Mouse (Mus musculus) midbrain, embryonic 14.5 days (tissue): Measurements from ENCODE around the gene Fam169b. TPM values are rescaled to one million over a fixed set of nuclear protein-coding genes. Genes with fewer than 3 reads are reported as not detected.
"Not testable (repeated sequence)": the region's sequence is repeated elsewhere in the genome, so short reads cannot be mapped to it uniquely, and the experiment has no call there.

Source experiments
- ATAC-seq: fragments of 200-750 bp; cut with Nextera tagmentation; 2 replicates; pipeline ENCODE4 v1.8.0; 2017; ENCODE audit warnings: moderate number of reproducible peaks, moderate library complexity; ENCODE audit not compliant: low FRiP score, low TSS enrichment
- DNase-seq: peaks from one replicate; pipeline ENCODE4 v3.0.0-alpha.2; 2015
- H3K27ac ChIP-seq: fragments of 300-500 bp; sonication (generic); replicated peaks from 2 replicates; pipeline ENCODE4 v1.5.1; 2014; ENCODE audit warnings: mild to moderate bottlenecking, low read depth, low read length, moderate library complexity
- H3K27me3 ChIP-seq: fragments of 300-500 bp; sonication (generic); 2 replicates; pipeline ENCODE4 v1.6.1; 2014; ENCODE audit warnings: low read length, control low read depth, mixed read lengths; ENCODE audit not compliant: control insufficient read depth, insufficient read depth
- H3K36me3 ChIP-seq: fragments of 300-500 bp; sonication (generic); 2 replicates; pipeline ENCODE4 v1.6.1; 2014; ENCODE audit warnings: low read length, control low read depth; ENCODE audit not compliant: control insufficient read depth, insufficient read depth
- H3K4me1 ChIP-seq: fragments of 300-500 bp; sonication (generic); 2 replicates; pipeline ENCODE4 v1.6.1; 2014; ENCODE audit warnings: mild to moderate bottlenecking, antibody characterized with exemption, low read length, control low read depth; ENCODE audit not compliant: control insufficient read depth, insufficient read depth
- H3K4me2 ChIP-seq: fragments of 300-500 bp; sonication (generic); 2 replicates; pipeline ENCODE4 v1.6.1; 2014; ENCODE audit warnings: mild to moderate bottlenecking, low read length, moderate library complexity
- H3K4me3 ChIP-seq: fragments of 300-500 bp; sonication (generic); replicated peaks from 2 replicates; pipeline ENCODE4 v1.5.1; 2014; ENCODE audit warnings: low read depth, low read length
- H3K9ac ChIP-seq: fragments of 300-500 bp; sonication (generic); replicated peaks from 2 replicates; pipeline ENCODE4 v1.6.1; 2014; ENCODE audit warnings: mild to moderate bottlenecking, low read length, moderate library complexity
- H3K9me3 ChIP-seq: fragments of 300-500 bp; sonication (generic); 2 replicates; pipeline ENCODE4 v1.6.1; 2016; ENCODE audit warnings: low read length, control low read depth, mixed read lengths; ENCODE audit not compliant: control insufficient read depth
- WGBS: fragments of 180-500 bp; shearing (Covaris S2); extraction: QIAGEN DNeasy Blood & Tissue Kit; methylation state at CpG from one replicate; pipeline ENCODE4 v1.1.7; 2014; 5-methylcytosine and 5-hydroxymethylcytosine counted together
- polyA plus RNA-seq: library from polyadenylated mRNA; unstranded; fragments of >200 nt; fragmentation: Nextera tagmentation; extraction: Ambion mirVana; gene quantifications from 2 replicates; pipeline ENCODE4 v1.2.1, GENCODE M21; 2014

The Fam169b gene
- polyA plus RNA-seq, 1 experiment from 2014 or later, result 0.08 TPM

DNA sequence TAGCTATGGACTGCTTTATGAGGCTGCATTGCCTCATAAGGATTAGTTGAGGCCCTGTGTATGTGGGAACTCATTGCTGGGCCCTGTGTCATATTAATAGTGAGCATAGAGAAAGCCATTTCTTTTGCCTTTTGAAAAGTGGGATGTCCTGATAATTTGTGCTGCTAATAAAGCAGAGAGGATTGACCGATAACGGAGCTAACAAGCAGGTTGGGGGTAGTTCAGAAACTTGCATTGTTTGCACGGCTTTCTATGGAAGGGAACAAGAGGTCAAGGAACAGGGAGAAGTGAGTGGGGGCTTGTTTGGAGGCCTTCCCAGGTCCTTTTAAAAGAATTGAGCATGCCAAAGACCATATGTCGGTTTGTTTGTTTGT lies 4.2 kb downstream of the Fam169b start:
- WGBS, result 61% methylated on average over 4 of the region's 4 CpGs
- peaks cover 5% of the 10 kb centered on the region for H3K27me3 ChIP-seq
- H3K9ac ChIP-seq, result no peak overlapping the region
- DNase-seq (no peak), ATAC-seq (no peak)
- no peak overlapping the region for H3K4me3 ChIP-seq
- no peak overlapping the region for H3K4me2 ChIP-seq
- H3K27ac ChIP-seq, result no peak overlapping the region
- H3K9me3 ChIP-seq, result no peaks in the 10 kb centered on the region
- no peaks in the 10 kb centered on the region for H3K36me3 ChIP-seq
- H3K4me1 ChIP-seq, result 0 out of 2 replicates have a peak, but pooled peaks cover 8% of the 10 kb centered on the region

DNA sequence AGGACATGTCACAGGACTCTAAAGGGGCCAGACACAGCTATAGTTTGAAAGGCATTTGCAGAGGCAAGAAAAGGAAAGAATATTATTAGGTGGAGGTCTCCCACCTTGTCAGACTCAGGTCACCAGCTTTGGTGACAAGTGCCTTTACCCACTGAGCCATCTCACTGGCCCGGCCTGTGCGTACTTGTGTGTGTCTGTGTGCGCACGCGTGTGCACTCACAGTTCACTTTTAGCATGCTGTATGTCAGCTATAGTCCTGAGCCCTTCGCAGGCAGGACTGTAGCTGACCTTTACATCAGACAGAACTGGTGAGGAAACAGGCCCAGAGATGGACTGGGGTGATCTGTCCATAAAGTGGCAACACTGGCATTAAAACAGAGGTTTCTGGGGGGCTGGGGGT lies 4.7 kb downstream of the Fam169b start:
- WGBS, result 96% methylated on average over 6 of the region's 6 CpGs
- H3K9me3 ChIP-seq, result no peaks in the 10 kb centered on the region
- no peaks in the 10 kb centered on the region for H3K36me3 ChIP-seq
- 0 out of 2 replicates have a peak, but pooled peaks cover 8% of the 10 kb centered on the region for H3K4me1 ChIP-seq
- H3K27ac ChIP-seq, result no peak overlapping the region
- H3K27me3 ChIP-seq, result peaks cover 5% of the 10 kb centered on the region
- no peak overlapping the region for H3K4me2 ChIP-seq
- no peak for DNase-seq
- no peak overlapping the region for H3K9ac ChIP-seq
- ATAC-seq, result no peak
- no peak overlapping the region for H3K4me3 ChIP-seq

DNA sequence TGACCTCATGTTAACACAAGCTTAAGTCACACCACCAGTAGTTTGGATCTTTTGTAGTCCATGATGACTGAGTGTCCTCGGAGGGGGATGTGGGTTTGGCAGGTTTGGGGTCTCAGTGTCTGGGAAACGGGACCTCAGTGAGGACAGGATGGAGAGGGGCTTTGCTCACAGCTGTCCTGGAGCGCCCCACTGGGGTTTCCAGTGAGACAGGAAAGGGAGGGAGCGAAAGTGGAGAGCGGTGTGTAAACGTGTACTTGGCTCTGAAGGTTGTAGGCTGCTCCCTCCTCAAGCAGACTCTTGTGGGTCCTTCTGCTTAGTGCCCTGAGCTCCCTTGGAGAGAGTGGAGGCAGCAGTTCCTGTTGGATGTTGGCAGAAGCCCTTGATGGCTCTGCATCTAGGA lies 5.3 kb downstream of the Fam169b start:
- H3K27me3 ChIP-seq, result peaks cover 5% of the 10 kb centered on the region
- H3K27ac ChIP-seq, result no peak overlapping the region
- H3K4me1 ChIP-seq, result 0 out of 2 replicates have a peak, but pooled peaks cover 8% of the 10 kb centered on the region
- H3K36me3 ChIP-seq, result no peaks in the 10 kb centered on the region
- H3K9ac ChIP-seq, result no peak overlapping the region
- 77% methylated on average over 6 of the region's 6 CpGs for WGBS
- no peak overlapping the region for H3K4me2 ChIP-seq
- ATAC-seq, result no peak
- no peak for DNase-seq
- no peaks in the 10 kb centered on the region for H3K9me3 ChIP-seq
- no peak overlapping the region for H3K4me3 ChIP-seq

DNA sequence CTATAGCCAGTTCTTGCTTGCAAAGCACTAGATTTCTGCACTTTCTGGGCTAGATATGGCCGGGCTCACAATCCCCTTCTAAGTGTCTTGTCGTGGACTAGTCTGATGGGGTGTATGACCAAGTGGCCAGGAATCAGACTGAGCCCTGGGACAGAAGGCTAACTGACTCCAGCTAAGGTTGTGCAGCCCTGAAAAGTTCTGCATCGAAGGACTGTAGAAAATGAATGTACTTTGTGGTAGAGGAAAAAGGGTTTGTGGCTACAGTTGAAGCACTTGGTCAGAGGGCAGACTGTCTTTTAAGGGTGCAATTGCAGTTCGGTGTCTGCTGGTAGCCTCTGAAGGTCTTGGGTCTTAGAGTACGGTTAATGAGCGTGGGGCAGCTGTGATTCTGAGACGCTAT lies 5.8 kb downstream of the Fam169b start:
- H3K36me3 ChIP-seq, result no peaks in the 10 kb centered on the region
- no peak overlapping the region for H3K27ac ChIP-seq
- 79% methylated on average over 7 of the region's 7 CpGs for WGBS
- ATAC-seq (no peak), DNase-seq (no peak)
- no peak overlapping the region for H3K4me2 ChIP-seq
- no peaks in the 10 kb centered on the region for H3K9me3 ChIP-seq
- H3K27me3 ChIP-seq, result peaks cover 5% of the 10 kb centered on the region
- no peak overlapping the region for H3K4me3 ChIP-seq
- H3K9ac ChIP-seq, result no peak overlapping the region
- 0 out of 2 replicates have a peak, but pooled peaks cover 8% of the 10 kb centered on the region for H3K4me1 ChIP-seq

DNA sequence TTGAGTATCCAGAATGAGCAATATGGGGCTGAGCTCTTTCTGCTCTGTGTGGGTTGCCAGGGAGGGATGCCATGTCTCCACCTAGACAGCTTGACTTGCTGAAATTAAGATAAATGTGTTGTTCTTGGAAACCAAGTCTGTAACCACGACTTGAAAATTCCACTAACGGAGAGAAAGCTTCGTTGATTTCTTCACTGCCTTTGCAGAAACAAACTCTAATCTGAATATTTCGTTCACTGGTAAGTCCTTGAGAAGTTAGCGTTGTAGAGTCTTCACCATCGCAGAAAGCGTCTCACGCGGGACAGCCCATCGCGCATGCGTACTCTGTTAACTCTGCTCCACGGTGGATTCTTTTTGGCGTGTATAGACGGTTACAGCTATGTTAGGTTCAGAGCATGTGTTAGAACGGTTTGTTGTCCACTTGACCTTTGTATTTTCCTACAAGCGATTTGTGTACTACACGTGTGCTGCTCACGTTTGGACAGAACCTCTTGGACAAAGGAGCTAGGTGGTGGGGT lies 6.8 kb downstream of the Fam169b start:
- DNase-seq (no peak), ATAC-seq (no peak)
- H3K9me3 ChIP-seq, result no peaks in the 10 kb centered on the region
- 94% methylated on average over 19 of the region's 19 CpGs for WGBS
- no peak overlapping the region for H3K4me2 ChIP-seq
- H3K9ac ChIP-seq, result no peak overlapping the region
- no peak overlapping the region for H3K27ac ChIP-seq
- no peak overlapping the region for H3K4me3 ChIP-seq
- H3K27me3 ChIP-seq, result peaks cover 5% of the 10 kb centered on the region
- no peaks in the 10 kb centered on the region for H3K36me3 ChIP-seq
- 0 out of 2 replicates have a peak, but pooled peaks cover 8% of the 10 kb centered on the region for H3K4me1 ChIP-seq

DNA sequence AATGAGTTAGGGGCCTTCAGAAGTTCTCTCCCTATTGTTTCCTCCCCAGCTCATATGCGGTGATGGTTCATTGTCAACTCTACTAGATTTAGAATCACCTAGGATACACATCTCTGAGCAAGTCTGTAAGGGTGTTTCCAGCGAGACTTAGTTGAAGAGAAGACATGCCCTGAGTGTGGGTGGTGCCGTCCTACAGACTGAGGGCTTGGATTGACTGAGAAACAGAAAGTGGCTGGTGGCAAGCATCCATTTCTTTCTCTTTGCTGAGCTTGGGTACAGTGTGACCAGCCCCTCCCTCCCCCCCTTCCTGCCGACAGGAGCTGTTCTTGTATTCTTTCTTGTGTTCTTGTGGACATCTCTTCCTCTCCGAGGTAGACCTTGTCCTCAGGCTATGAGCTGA lies 7.7 kb downstream of the Fam169b start:
- no peak overlapping the region for H3K4me3 ChIP-seq
- 84% methylated on average over 5 of the region's 5 CpGs for WGBS
- H3K9me3 ChIP-seq, result no peaks in the 10 kb centered on the region
- ATAC-seq (no peak), DNase-seq (no peak)
- no peak overlapping the region for H3K4me2 ChIP-seq
- no peaks in the 10 kb centered on the region for H3K4me1 ChIP-seq
- H3K36me3 ChIP-seq, result no peaks in the 10 kb centered on the region
- H3K9ac ChIP-seq, result no peak overlapping the region
- H3K27me3 ChIP-seq, result peaks cover 2% of the 10 kb centered on the region
- no peak overlapping the region for H3K27ac ChIP-seq

DNA sequence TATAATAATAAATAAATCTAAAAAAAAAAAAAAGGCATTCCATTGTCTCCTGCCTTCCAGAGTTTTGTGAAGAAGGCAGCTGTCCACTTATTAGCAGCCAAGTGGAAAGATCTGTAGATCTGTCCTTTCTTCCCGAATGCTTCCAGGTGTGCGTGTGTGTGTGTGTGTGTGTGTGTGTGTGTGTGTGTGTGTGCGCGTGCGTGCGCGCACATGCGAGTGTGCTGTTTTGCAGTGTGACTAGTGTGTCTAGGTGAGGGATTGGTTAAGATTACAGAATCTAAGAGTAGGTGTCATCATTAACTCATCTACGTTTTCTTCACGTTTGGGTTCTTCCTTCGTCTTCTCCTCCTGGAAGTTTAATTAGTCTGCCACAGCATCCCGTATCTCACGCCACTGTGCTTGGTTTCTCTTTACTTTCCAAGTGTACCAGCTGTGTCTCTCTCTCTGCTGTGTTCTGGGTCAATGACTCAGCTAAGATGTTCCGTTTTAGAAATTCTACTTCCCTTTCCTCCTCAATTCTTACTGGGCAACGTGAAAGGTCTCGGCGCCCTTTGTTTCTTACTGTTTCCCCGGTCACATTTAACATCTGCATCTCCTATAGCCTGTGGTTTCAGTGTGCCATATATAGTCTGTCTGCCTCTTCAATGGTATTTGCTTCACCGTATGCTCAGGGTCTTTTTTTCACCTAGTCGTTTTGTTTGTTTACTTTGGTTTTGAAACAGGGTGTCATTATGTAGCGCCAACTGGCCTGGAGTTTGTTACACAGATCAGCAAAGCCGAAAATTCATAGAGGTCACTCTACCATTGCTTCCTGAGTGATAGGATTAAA lies 8.9 kb downstream of the Fam169b start:
- no peaks in the 10 kb centered on the region for H3K36me3 ChIP-seq
- ATAC-seq (no peak), DNase-seq (no peak)
- H3K9ac ChIP-seq, result no peak overlapping the region
- no peaks in the 10 kb centered on the region for H3K27me3 ChIP-seq
- H3K4me3 ChIP-seq, result no peak overlapping the region
- H3K4me1 ChIP-seq, result no peaks in the 10 kb centered on the region
- no peak overlapping the region for H3K4me2 ChIP-seq
- WGBS, result 93% methylated on average over 22 of the region's 22 CpGs
- H3K27ac ChIP-seq, result no peak overlapping the region
- no peaks in the 10 kb centered on the region for H3K9me3 ChIP-seq

DNA sequence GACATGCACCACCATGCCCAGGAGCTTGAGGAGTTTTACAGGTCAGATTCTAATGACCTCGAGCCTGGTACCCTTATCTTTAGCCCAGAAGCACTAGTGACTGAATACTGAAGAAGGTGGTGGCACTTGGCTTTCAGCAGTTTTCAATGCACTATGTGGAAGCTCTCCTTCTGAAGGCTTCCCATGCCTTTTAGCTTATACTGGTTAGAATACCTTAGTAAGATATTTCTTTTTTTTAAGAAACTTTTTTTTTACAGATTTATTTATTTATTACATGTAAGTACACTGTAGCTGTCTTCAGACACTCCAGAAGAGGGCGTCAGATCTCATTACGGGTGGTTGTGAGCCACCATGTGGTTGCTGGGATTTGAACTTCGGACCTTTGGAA lies 9.5 kb downstream of the Fam169b start:
- H3K4me3 ChIP-seq, H3K27ac ChIP-seq, H3K4me1 ChIP-seq, H3K36me3 ChIP-seq, ATAC-seq, H3K9ac ChIP-seq, DNase-seq, H3K27me3 ChIP-seq, H3K9me3 ChIP-seq, H3K4me2 ChIP-seq: not testable (repeated sequence)
- WGBS, result 88% methylated on average over 4 of the region's 4 CpGs

DNA sequence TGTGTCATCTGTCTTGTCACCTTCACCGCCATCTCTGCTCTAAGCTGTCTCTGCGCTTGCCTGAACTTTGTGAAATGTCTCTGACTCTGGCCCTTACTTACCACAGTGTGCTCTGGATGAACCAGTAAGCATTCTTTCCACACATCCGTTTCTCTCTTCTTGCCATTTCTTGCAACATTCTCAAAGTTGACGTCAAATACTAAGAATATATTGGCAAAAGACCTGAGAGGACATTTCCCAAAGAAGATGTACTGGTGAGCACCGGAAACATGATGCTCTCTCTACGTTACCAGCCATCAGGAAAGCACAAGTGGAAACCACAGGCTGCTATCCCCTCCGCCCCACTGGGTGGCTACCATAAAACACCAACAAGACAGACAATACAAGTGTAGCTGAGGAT lies 10.1 kb downstream of the Fam169b start:
- no peaks in the 10 kb centered on the region for H3K4me1 ChIP-seq
- no peaks in the 10 kb centered on the region for H3K27me3 ChIP-seq
- no peak overlapping the region for H3K9ac ChIP-seq
- no peak for DNase-seq
- no peaks in the 10 kb centered on the region for H3K36me3 ChIP-seq
- no peaks in the 10 kb centered on the region for H3K9me3 ChIP-seq
- WGBS, result 92% methylated on average over 7 of the region's 7 CpGs
- no peak overlapping the region for H3K4me2 ChIP-seq
- no peak for ATAC-seq
- H3K4me3 ChIP-seq, result no peak overlapping the region
- H3K27ac ChIP-seq, result no peak overlapping the region
